Mouse (Mus musculus): ENCODE data around the gene Neurl1a.
A peak's percentile ranks its signal among the peaks of the same experiment; 100 is the strongest.

The Neurl1a gene

DNA sequence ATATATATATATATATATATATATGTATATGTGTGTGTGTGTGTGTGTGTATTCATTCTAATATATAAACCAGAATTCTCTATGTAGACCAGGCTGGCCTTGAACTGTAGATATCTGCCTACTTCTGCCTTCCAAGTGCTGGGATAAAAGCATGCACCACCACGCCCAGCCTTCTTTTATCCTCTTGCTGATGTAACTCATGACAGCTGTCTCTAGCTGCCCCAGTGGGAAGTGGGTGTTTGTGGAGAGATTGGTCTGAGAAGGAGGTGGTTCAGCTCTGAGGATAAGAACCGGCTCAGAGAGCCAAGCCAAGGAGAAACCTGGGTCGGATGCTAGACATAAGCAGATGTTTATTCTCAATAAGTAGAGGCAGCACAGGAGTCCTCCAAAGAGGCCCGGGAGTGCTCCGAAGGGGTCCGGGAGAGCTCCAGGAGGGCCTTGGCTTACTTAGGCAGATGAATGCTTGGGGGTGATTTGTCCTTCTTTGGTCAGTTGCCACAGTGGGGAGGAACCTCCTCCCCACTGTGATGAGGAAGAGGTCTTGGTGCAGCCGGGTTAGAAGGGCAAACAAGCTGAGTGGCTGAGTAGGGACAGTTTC lies 10.9 kb upstream of the Neurl1a start:
- DNase-seq (ENCODE audit: low read depth, low spot score) = no peak

DNA sequence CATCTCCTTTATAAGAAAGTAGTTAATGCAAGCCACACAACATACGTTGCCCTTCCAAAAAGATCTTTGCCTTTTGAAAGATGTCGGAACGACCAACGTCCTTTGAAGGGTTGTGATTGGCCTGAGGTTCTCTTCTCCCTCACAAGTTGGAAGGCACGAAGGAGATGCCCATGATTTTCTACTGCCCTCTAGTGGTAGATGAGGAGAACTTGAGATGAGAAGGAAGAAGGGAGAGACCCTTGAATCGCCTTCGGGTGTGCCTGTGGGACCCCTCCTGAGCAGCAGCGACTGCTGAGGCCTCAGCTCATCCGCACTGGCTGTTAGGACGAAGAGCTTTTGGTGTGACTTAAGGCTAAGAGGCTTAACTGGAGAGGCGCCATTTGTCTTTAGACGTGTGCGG lies 10.4 kb upstream of the Neurl1a start:
- no peak for DNase-seq (ENCODE audit: low read depth, low spot score)

DNA sequence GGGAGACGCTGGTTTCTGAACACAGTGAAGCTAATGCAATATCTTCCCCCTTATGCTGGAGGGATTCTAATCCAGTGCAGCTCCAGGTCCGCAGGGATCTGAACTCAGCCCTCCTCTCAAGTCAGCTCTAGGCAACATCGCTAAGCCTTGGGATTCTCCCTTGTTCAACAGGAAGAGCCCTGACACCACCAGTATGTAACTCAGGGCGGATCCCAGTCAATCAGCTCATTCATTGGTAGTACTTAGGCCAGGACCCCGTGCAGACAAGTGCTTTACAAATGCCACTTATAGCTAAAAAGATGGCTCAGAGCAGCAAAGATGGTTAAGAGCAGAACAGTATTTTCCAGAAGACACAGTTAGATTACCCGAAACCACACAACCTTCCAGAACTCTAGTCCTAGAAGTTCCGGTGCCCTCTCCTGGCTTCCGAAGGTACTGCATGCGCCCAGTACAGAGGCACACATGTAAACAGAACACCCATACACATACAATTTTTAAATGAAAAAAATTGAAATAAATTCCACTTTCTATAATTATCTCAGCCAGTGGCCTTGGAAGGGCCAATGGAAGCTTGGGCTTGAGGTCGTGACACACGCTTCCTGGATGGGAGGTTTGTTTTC lies 9.7 kb upstream of the Neurl1a start:
- DNase-seq (ENCODE audit: low read depth, low spot score) = no peak

DNA sequence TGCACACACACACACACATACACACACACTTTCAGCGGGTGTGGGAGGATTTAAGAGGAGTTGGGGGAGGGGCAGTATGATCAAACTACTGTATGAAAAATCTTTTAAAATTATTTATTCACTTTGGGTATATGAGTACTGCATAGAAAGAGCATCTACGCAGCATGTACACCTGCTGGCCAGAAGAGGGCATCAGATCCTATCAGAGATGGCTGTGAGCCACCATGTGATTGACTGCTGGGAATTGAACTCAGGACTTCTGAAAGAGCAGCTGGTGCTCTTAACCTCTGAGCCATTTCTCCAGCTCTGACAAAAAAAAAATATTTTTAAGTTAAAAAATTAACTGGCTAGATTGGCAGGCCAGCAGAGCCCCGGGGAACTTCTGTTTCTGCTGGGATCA lies 4.1 kb upstream of the Neurl1a start:
- no peak for DNase-seq (ENCODE audit: low read depth, low spot score)

DNA sequence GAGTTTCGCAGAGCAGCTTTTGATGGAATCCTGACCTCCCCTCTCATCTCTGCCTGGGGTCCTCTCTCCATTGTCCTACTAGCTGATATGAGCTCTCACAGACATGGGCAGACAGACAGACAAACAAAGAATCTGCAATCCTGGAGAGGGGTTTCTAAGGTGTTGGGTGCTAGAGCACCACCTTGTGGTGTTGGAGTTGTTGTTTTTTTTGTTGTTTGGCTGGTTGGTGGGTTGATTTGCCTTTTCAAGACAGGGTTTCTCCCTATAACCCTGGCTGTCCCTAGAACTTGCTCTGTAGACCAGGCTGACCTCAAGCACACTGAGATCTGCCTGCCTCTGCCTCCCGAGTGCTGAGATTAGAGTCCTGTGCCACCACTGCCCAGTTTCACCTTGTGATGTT lies 3.1 kb upstream of the Neurl1a start:
- no peak for DNase-seq (ENCODE audit: low read depth, low spot score)

DNA sequence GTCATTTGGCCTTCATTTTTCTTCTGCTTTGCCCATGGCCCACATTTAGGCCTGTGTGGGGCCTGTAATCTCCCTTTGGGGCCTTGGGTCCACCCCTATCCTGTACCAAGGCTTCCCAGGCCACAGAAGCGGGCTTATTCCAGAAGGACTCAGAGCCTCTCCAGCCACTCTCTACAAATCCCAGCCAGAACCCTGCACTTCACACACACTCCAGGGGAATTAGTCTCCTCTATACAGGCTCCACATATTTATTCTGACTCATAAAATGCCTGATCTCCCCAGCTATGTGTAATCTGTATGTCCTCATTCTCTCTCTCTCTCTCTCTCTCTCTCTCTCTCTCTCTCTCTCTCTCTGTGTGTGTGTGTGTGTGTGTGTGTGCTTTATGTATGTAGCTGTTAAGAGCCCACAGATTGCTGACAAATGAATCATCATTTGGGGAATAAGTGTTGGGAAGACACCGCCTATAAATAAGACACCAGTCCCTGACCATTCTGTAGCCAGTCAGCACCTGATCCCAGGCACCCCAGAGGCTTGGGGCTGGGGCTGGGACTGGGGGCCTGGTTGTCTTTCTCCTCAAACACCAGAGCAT lies 1.6 kb upstream of the Neurl1a start:
- no peak for DNase-seq (ENCODE audit: low read depth, low spot score)

DNA sequence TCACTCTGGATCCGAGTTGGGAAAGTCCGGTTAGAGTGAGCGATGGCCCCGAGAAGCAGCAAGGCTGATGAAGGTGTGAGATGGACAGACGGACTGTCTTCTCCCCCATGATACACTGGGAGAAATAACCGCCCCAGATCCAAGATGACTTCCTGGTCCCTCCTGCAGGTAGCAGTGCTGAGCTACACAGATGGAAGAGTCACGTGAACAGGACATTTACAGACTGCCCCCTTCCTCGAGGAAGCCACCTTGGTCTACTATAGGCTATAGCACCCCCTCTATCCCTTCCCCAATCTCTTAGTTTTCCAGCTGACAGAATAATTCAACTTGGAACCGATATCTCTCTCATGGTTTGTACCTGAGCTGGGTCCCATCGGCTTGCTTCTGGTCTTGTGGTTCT lies 619 bp upstream of the Neurl1a start:
- DNase-seq (ENCODE audit: low read depth, low spot score) = peak; percentile 55

DNA sequence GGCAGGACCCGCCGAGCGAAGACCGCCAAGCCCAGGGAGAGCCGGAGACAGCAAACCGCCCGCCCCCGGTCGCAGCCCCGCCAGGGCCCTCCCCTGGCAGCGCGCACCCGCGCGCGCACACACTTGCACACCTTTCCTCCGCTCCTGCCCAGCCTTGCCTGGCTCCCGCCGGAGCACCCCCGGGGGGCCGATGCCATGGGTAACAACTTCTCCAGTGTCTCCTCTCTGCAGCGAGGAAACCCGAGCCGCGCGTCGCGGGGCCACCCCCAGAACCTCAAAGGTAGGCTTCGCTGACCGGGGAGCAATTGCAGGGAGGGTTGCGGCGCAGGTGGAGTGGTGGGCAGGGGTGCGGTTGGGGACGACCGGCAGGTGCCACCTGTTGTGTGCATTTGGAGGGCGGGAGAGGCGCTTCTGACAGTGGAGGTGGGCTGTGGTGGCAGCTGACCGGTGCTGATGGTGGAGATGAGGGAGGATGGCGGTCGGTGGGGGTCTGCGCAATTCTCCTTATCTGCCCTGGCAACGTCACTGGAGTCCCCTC lies 721 bp downstream of the Neurl1a start:
- DNase-seq (ENCODE audit: low read depth, low spot score) = no peak

DNA sequence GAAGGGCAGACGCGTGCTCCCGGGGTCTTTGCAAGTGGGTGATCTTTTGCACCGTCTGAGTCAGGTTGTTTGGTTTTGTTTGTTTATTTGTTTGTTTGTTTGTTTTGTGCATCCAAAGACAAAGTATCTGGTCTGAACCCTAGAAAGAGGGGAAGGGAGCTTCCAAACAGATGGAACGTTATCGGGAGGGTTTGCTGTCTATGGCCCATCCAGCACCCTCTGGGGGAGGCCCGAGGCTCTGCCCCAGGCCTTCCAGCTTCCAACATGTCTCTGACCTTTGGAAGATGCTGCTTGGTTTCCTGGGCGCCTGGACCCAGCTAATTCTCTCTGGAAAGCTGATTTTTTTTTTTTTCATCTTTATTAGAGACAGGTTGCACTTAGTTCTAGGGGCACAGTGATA lies 1.4 kb downstream of the Neurl1a start:
- no peak for DNase-seq (ENCODE audit: low read depth, low spot score)

DNA sequence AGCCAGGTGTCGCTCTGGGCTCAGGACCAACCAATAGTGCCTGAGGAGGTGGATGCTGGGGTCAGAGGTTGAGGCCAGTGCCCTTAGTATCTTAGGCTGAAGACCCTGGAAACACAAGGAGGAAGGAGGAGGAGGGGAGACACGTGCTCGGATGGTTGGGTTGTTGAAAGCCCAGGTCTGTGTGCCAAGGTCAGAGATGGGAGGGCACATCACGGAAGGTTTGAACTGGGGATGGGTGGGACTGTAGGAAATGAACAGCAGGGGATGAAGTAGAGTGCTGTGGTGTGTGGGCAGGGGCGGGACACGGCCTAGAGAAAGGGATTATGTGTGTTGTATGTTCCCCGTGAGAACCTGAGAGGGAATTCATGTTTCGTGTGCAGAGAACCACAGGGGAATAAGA lies 5.6 kb downstream of the Neurl1a start:
- no peak for DNase-seq (ENCODE audit: low read depth, low spot score)

DNA sequence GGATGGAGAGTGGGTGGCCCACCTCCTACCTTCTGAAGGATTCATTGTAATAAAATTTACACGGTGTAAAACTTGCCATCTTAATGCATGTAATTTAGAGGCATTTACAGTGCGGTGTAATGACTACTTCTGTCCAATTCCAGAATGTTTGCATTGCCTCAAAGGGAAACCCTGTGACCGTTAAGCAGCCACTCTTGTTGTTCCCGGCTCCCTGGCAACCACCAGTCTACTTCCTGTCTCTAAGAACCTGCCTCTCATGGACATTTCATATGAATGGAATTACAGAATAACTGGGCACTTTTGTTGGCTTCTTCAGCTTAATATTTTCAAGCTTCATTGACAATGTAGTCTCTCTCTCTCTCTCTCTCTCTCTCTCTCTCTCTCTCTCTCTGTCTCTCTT lies 6.1 kb downstream of the Neurl1a start:
- DNase-seq (ENCODE audit: low read depth, low spot score) = no peak

DNA sequence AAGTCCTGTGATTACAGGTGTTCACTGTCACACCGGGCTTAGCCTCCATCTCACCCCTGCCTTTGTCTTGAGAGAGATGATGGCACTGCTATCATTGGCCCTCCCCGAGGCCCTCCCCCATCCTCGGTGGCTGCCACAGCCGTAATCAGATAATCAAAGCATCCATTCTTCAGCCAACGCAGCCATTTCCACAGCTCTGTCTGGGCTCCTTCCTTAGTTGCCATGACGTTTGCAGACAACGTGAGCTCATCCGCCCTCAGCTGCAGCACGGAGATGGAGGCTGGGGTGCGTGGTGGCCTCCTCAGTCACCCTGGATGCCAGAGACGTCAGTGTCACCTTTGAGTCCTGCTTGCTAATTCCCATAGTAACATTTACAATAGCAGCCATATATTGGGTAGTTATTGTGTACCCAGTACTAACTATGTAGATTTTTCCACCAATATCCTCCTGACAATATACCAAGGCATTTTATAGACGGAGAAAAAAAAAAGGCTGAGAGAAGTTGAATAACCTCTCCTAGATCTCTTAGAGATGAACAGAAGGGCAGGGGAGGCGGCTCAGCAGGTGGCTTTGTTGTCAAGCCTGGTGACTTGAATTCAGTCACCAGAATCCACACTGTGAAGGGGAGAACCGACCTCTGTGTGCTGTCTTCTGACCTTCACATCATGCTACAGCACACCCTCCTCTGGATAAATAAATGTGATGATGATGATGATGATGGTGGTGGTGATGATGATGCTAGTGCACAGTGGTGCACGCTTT lies 8.1 kb downstream of the Neurl1a start:
- no peak for DNase-seq (ENCODE audit: low read depth, low spot score)

DNA sequence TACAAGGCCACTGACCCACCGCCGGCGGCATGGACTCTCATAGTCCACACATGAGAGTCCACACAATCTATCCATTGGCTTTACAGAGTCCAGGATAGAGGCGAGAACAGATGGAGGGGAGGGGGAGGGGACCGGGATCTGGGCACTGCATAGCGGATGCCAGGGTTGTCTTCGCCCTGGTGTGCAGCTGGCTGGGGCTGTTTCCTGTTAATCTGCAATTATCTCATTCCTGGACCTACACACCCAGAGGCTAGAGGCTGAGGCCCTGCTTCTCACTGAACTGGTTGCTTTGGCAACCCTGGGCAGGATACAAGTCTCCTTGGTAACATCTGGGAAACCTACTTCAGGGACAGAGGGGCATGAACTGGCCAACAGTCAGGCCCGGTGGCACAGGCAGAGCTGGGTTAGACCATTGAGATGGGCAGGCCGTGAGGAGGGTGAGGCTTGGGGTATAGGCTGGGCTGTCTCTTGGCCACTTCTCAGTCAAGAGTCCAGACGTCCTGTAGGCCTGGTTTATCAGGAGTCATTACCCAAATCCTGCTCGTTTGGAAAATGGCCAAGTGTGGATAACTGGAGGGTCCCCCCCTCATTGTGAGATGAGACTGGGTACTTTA lies 10.0 kb downstream of the Neurl1a start:
- no peak for DNase-seq (ENCODE audit: low read depth, low spot score)

DNA sequence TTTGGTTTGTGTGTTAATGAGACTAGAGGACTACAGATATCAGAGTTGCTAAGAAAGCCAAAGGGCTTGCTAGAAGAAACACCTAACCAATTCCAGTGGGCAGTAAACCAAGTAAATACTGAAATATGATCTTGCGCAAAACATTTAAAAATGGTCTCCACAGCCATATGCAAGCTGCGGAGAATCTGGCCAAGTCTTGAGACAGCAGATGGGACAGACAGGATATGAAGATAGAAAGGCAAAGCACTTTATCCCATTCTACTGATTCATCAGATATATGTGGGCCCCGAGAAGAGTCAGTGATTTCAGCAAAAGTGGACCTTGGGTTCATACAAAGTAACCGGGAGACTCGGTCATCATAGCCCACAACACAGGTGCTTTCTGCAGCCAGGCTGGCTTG lies 13.5 kb downstream of the Neurl1a start:
- no peak for DNase-seq (ENCODE audit: low read depth, low spot score)

DNA sequence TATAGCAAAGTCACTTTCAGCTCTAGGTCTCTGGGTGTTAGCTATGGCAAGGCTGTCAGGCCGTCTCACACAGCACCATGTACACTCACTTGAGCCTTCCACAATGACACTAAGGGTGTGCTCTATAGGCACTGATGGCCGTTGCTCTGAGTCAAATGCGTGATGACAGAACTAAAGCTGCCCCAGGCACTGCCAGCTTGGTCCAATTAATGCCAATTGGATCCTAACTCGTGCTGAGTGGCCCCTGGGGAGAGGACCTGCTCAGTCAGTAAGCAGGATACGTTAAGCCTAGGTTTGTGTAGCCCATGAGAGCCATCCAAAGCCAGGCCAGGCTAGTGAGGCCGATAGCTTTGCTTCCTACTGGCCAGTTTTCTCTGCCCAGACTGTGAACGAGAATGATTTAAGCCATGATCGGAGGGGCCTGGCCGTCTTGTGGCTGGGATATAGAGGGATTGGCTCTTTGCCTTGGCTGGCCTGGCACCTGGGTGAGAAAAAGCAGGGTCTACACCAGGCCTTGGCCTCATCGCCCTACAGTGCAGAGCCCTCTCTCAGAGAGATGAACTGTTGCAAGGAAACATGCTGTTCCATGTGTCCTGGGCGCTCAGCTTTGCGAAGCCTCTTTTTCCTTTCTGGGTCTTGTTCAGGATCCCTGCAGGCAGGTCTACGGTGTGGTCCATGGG lies 20.2 kb downstream of the Neurl1a start:
- no peak for DNase-seq (ENCODE audit: low read depth, low spot score)

DNA sequence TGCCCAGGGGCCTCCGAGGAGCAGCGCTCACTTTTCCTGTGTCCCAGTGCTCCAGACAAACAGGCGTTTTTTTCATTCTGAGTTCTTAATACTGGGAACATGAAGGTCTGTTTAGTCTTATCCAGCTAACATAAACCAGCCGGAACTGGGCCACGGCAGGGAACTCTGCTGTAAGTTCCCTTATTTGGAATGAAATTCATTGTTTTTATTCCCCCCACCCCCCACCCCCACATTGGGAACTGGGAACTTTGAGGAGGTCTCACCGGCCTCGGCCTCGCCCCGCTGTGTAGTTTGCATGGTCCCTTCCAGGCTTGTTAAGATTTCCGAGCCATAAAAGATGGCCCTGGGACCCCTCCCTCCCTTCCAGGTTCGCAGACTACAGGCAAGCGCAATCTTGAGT lies 23.4 kb downstream of the Neurl1a start:
- DNase-seq (ENCODE audit: low read depth, low spot score) = no peak

DNA sequence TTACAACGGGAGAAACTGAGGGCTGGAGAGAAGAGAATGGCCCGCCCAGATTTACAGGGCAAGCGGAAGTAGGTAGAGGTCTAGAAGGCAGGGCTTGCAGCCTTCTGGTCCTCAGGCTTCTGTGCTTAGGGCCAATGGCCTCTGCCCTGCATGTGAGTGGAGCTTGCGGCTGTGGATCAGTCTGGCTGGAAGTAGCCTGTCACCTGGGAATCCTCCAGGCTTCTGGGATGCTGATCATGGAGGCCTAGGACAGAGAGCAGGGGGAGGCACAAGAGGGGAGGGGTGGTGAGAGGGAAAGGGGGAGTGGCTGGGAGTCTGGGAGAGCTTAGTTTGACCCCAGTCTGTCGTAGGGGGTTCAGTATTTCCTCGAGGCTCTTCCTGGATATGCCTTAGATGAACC lies 23.8 kb downstream of the Neurl1a start:
- no peak for DNase-seq (ENCODE audit: low read depth, low spot score)

DNA sequence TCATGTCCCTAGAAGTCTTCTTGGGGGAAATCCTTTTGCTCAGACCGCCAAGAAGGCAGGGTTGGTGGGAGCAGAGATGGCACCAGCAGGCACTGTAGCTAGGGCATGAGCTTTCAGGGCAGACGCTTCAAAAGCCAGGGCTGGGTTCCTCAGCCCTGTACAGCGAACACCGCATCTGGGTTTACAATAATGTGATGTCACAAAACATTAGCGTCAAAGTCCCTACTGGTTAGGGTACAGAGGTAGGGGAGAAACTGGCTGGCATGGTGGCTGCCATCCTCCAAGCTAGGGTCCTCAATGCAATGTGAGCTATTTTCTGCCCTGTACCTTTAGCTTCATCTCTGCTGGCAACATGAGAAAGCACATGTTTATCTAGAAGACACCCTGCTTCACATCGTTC lies 24.4 kb downstream of the Neurl1a start:
- no peak for DNase-seq (ENCODE audit: low read depth, low spot score)

DNA sequence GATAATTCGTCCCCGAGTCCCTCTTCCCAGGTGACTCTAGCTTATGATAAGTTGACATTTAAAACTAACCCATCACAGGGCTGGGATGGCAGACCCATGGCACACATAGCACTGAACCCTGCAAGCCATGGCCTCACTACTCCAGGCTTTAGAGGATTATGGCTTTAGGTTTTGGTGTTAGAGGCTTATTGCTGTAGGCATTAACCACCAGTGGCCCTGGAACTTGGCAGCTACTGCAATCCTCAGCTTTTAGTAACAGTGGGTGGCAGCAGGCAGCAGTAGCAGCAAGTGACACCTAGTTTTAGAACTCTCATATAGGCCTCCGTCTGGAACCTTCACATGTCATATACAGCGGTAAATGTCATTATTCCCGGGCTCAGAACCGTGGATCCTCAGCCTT lies 26.0 kb downstream of the Neurl1a start:
- no peak for DNase-seq (ENCODE audit: low read depth, low spot score)

DNA sequence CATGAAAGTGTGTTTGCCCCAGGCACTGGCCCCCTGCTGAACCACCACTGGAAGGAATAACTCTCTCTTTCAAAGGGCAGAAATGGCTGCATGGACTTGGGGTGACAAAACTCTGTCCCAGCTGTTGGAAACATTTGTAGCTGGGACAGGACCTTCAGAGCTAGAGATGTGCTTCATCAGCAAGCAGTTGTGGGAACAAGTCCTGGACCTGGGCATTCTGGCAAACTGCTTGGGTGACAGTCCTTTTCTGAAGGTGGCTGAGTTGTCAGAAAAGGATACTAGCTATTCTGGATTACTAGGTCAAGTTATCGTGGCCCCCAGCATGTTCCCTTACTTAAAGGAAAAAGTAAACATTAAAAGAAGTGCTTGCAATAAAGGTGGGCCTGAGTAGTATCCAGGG lies 27.5 kb downstream of the Neurl1a start:
- DNase-seq (ENCODE audit: low read depth, low spot score) = no peak

DNA sequence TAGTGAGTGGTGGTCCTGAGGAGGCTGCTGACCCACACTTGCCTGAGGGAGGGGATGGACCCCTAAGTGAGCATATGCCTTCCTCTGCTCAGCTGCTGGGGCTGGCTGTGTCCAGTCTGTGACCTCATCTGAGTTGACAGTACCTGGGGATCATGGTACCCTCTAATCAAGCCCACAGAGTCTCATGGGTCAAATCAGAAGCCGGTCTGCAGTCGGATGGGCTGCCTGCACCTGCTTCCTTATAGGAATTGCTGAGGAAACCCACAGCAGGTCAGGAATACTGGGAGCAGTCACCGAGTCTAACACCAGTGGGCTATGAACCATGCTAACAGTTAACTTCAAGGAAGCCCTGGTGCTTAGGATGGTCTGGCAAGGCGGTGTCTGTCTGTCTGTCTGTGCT lies 31.8 kb downstream of the Neurl1a start:
- no peak for DNase-seq (ENCODE audit: low read depth, low spot score)
